Mouse (Mus musculus) intestine, embryonic 14.5 days (tissue): Measurements from ENCODE around the gene Adprm. TPM values are rescaled to one million over a fixed set of nuclear protein-coding genes. Genes with fewer than 3 reads are reported as not detected.

Source experiments
- ATAC-seq: fragments of 200-750 bp; cut with Nextera tagmentation; replicated peaks from 2 replicates; pipeline ENCODE4 v1.8.0; 2017; ENCODE audit warnings: low read depth, moderate number of reproducible peaks, moderate TSS enrichment, moderate library complexity; ENCODE audit not compliant: low FRiP score, low TSS enrichment
- DNase-seq: peaks from one replicate; pipeline ENCODE4 v3.0.0-alpha.2; 2018; ENCODE audit warnings: low spot score
- H3K27ac ChIP-seq: fragments of 300-500 bp; sonication (generic); 2 replicates; pipeline ENCODE4 v1.5.1; 2014; ENCODE audit warnings: low read depth, mild to moderate bottlenecking, control low read depth
- H3K27me3 ChIP-seq: fragments of 300-500 bp; sonication (generic); replicated peaks from 2 replicates; pipeline ENCODE4 v1.6.1; 2014; ENCODE audit warnings: low read length, control low read depth; ENCODE audit not compliant: control insufficient read depth, insufficient read depth
- H3K36me3 ChIP-seq: fragments of 300-500 bp; sonication (generic); 2 replicates; pipeline ENCODE4 v1.6.1; 2014; ENCODE audit warnings: low read length, control low read depth; ENCODE audit not compliant: control insufficient read depth, insufficient read depth
- H3K4me1 ChIP-seq: fragments of 300-500 bp; sonication (generic); replicated peaks from 2 replicates; pipeline ENCODE4 v1.6.1; 2014; ENCODE audit warnings: low read length, control low read depth, mixed read lengths; ENCODE audit not compliant: control insufficient read depth, insufficient read depth
- H3K4me2 ChIP-seq: fragments of 300-500 bp; sonication (generic); 2 replicates; pipeline ENCODE4 v1.6.1; 2014; ENCODE audit warnings: low read length
- H3K4me3 ChIP-seq: fragments of 300-500 bp; sonication (generic); 2 replicates; pipeline ENCODE4 v1.5.1; 2014; ENCODE audit warnings: low read depth, low read length, control low read depth, mixed read lengths
- H3K9ac ChIP-seq: fragments of 300-500 bp; sonication (generic); 2 replicates; pipeline ENCODE4 v1.6.1; 2014; ENCODE audit warnings: mild to moderate bottlenecking, low read length
- H3K9me3 ChIP-seq: fragments of 300-500 bp; sonication (generic); 2 replicates; pipeline ENCODE4 v1.6.1; 2016; ENCODE audit warnings: low read length, control low read depth; ENCODE audit not compliant: control insufficient read depth
- whole genome bisulfite sequencing: fragments of 180-500 bp; shearing (Covaris S2); extraction: QIAGEN DNeasy Blood & Tissue Kit; methylation state at CpG from one replicate; pipeline ENCODE4 v1.1.7; 2014; 5-methylcytosine and 5-hydroxymethylcytosine counted together
- polyA plus RNA-seq: library from polyadenylated mRNA; unstranded; fragments of >200 nt; fragmentation: Nextera tagmentation; extraction: Ambion mirVana; gene quantifications from 2 replicates; pipeline ENCODE4 v1.2.1, GENCODE M21; 2014

Adprm gene
- polyA plus RNA-seq, 1 experiment from 2014 or later, result 25.3 TPM

- Histone ChIP-seq H3K4me2 (no peak overlapping the region), H3K27ac (no peak overlapping the region)
- WGBS, result 69% methylated on average over 6 of the region's 6 CpGs
Observed at GRCm38 (mm10) chr11:67044959-67045358, 7.4 kb downstream of the Adprm start.

GRCm38 (mm10) chr11:67043007-67043406 lies 9.4 kb downstream of the Adprm start:
- H3K27ac ChIP-seq, result no peak overlapping the region
- H3K36me3 ChIP-seq, result peaks cover 37% of the 10 kb centered on the region
- no peaks in the 10 kb centered on the region for H3K4me1 ChIP-seq
- no peak overlapping the region for H3K4me2 ChIP-seq
- H3K9me3 ChIP-seq, result no peaks in the 10 kb centered on the region
- ATAC-seq, result no peak
- no peaks in the 10 kb centered on the region for H3K27me3 ChIP-seq
- no peak for DNase-seq
- H3K4me3 ChIP-seq, result no peak overlapping the region
- no peak overlapping the region for H3K9ac ChIP-seq
- WGBS, result 63% methylated on average over 8 of the region's 8 CpGs

More at GRCm38 (mm10) chr11:67044959-67045358, 7.4 kb downstream of the Adprm start:
- Histone ChIP-seq H3K27me3 (no peaks in the 10 kb centered on the region), H3K36me3 (peaks cover 25% of the 10 kb centered on the region), H3K4me1 (no peaks in the 10 kb centered on the region), H3K9ac (no peak overlapping the region), H3K4me3 (no peak overlapping the region), H3K9me3 (no peaks in the 10 kb centered on the region)
- ATAC-seq, result no peak; the same call in 1 of the 2 replicates
- DNase-seq, result no peak

- Histone ChIP-seq H3K27me3 (no peaks in the 10 kb centered on the region), H3K4me1 (no peaks in the 10 kb centered on the region), H3K9me3 (no peaks in the 10 kb centered on the region), H3K27ac (no peak overlapping the region), H3K4me3 (no peak overlapping the region), H3K4me2 (no peak overlapping the region), H3K36me3 (peaks cover 45% of the 10 kb centered on the region), H3K9ac (no peak overlapping the region)
- ATAC-seq (no peak), DNase-seq (no peak)
- WGBS, result 91% methylated on average over 6 of the region's 6 CpGs
Observed at GRCm38 (mm10) chr11:67040483-67040882, 11.9 kb downstream of the Adprm start.

- Histone ChIP-seq H3K4me3 (no peak overlapping the region), H3K4me2 (no peak overlapping the region), H3K9ac (no peak overlapping the region), H3K27me3 (no peaks in the 10 kb centered on the region), H3K4me1 (no peaks in the 10 kb centered on the region), H3K27ac (no peak overlapping the region), H3K36me3 (peaks cover 45% of the 10 kb centered on the region), H3K9me3 (no peaks in the 10 kb centered on the region)
- no peak for DNase-seq
- no peak for ATAC-seq
- 92% methylated on average over 3 of the region's 3 CpGs for WGBS
Observed at GRCm38 (mm10) chr11:67039799-67040198, 12.6 kb downstream of the Adprm start.

GRCm38 (mm10) chr11:67036892-67037291 lies 15.5 kb downstream of the Adprm start:
- Histone ChIP-seq H3K4me1 (no peaks in the 10 kb centered on the region), H3K36me3 (peaks cover 43% of the 10 kb centered on the region), H3K4me3 (no peak overlapping the region), H3K27me3 (no peaks in the 10 kb centered on the region), H3K9me3 (no peaks in the 10 kb centered on the region), H3K9ac (no peak overlapping the region), H3K4me2 (no peak overlapping the region), H3K27ac (no peak overlapping the region)
- DNase-seq, result no peak
- ATAC-seq, result no peak
- WGBS, result 95% methylated on average over 9 of the region's 9 CpGs

- H3K36me3 ChIP-seq, result peaks cover 36% of the 10 kb centered on the region
- 88% methylated on average over 6 of the region's 6 CpGs for WGBS
- H3K4me2 ChIP-seq, result no peak overlapping the region
- no peak overlapping the region for H3K9ac ChIP-seq
- H3K27ac ChIP-seq, result no peak overlapping the region
- no peaks in the 10 kb centered on the region for H3K4me1 ChIP-seq
- H3K4me3 ChIP-seq, result no peak overlapping the region
- H3K27me3 ChIP-seq, result no peaks in the 10 kb centered on the region
- no peaks in the 10 kb centered on the region for H3K9me3 ChIP-seq
- DNase-seq (no peak), ATAC-seq (no peak)
Observed at GRCm38 (mm10) chr11:67036229-67036628, 16.2 kb downstream of the Adprm start.

- WGBS, result 72% methylated on average over 4 of the region's 4 CpGs
Observed at GRCm38 (mm10) chr11:67034775-67035485, 17.5 kb downstream of the Adprm start.

GRCm38 (mm10) chr11:67031603-67031915 lies 20.8 kb downstream of the Adprm start:
- H3K27ac ChIP-seq, result no peak overlapping the region
- no peak overlapping the region for H3K4me2 ChIP-seq
- 48% methylated on average over 2 of the region's 2 CpGs for WGBS

More at GRCm38 (mm10) chr11:67034775-67035485, 17.5 kb downstream of the Adprm start:
- no peak overlapping the region for H3K9ac ChIP-seq
- no peak overlapping the region for H3K27ac ChIP-seq
- H3K4me3 ChIP-seq, result no peak overlapping the region
- no peak for DNase-seq
- peaks cover 23% of the 10 kb centered on the region for H3K36me3 ChIP-seq
- H3K9me3 ChIP-seq, result no peaks in the 10 kb centered on the region
- no peaks in the 10 kb centered on the region for H3K4me1 ChIP-seq
- no peak overlapping the region for H3K4me2 ChIP-seq
- ATAC-seq, result no peak
- H3K27me3 ChIP-seq, result no peaks in the 10 kb centered on the region

More at GRCm38 (mm10) chr11:67031603-67031915, 20.8 kb downstream of the Adprm start:
- Histone ChIP-seq H3K4me3 (no peak overlapping the region), H3K9ac (no peak overlapping the region), H3K9me3 (no peaks in the 10 kb centered on the region), H3K27me3 (no peaks in the 10 kb centered on the region), H3K36me3 (no peaks in the 10 kb centered on the region), H3K4me1 (no peaks in the 10 kb centered on the region)
- DNase-seq (no peak), ATAC-seq (peak; percentile 32; the same call in 1 of the 2 replicates)
